Mouse (Mus musculus) myocyte (in vitro differentiated cells): ENCODE data around the gene Nxph4. TPM values are rescaled to one million over a fixed set of nuclear protein-coding genes. Genes with fewer than 3 reads are reported as not detected.

Experiments used
- H3K27me3 ChIP-seq: one replicate; pipeline ENCODE4 v1.6.1; 2011; ENCODE audit not compliant: control insufficient read depth, insufficient read depth, insufficient read length
- H3K36me3 ChIP-seq: one replicate; pipeline ENCODE4 v1.6.1; 2011; ENCODE audit not compliant: control insufficient read depth, insufficient read depth
- H3K4me2 ChIP-seq: one replicate; pipeline ENCODE4 v1.6.1; 2011; ENCODE audit warnings: low read depth, control low read depth
- H3K4me3 ChIP-seq: one replicate; pipeline ENCODE4 v1.5.1; 2011; ENCODE audit warnings: mild to moderate bottlenecking, control low read depth, moderate library complexity
- H3K79me2 ChIP-seq: one replicate; pipeline ENCODE4 v1.6.1; 2011; ENCODE audit not compliant: control insufficient read depth, insufficient read depth
- H3ac ChIP-seq: one replicate; pipeline ENCODE4 v1.6.1; 2011; ENCODE audit not compliant: control insufficient read depth, insufficient read length
- CEBPB ChIP-seq: IDR thresholded peaks from 2 replicates; pipeline ENCODE4 v1.6.1; 2011; ENCODE audit warnings: mild to moderate bottlenecking, moderate library complexity; ENCODE audit not compliant: poor library complexity, insufficient read depth, severe bottlenecking
- E2F4 ChIP-seq: IDR thresholded peaks from one replicate; pipeline ENCODE4 v1.6.1; 2011; ENCODE audit warnings: mild to moderate bottlenecking, control low read depth, moderate library complexity; ENCODE audit not compliant: insufficient read depth
- MAX ChIP-seq: IDR thresholded peaks from one replicate; pipeline ENCODE4 v1.6.1; 2011; ENCODE audit warnings: low read depth, mild to moderate bottlenecking, control low read depth
- MYOD1 ChIP-seq, 3 experiments: IDR thresholded peaks; one replicate each; pipeline ENCODE4 v1.6.1; 2011; ENCODE audit warnings: control low read depth in 2 of 3, low read depth in 2 of 3, mild to moderate bottlenecking in 2 of 3, moderate library complexity in 1 of 3; ENCODE audit not compliant: insufficient read length in 2 of 3, control insufficient read depth in 1 of 3
- MYOG ChIP-seq, 3 experiments: IDR thresholded peaks; one replicate each; pipeline ENCODE4 v1.6.1; 2011; ENCODE audit warnings: control low read depth in 2 of 3, low read depth in 2 of 3, mild to moderate bottlenecking in 2 of 3; ENCODE audit not compliant: insufficient read length in 2 of 3, control insufficient read depth in 1 of 3, insufficient read depth in 1 of 3
- POLR2A ChIP-seq: IDR thresholded peaks from one replicate; pipeline ENCODE4 v1.6.1; 2011; ENCODE audit warnings: low read depth, mild to moderate bottlenecking, control low read depth, moderate library complexity; ENCODE audit not compliant: insufficient read length
- POLR2AphosphoS2 ChIP-seq: IDR thresholded peaks from one replicate; pipeline ENCODE4 v1.6.1; 2011; ENCODE audit warnings: low read depth, control low read depth; ENCODE audit not compliant: insufficient read length
- REST ChIP-seq: IDR thresholded peaks from one replicate; pipeline ENCODE4 v1.6.1; 2011; ENCODE audit warnings: mild to moderate bottlenecking, control low read depth, moderate library complexity; ENCODE audit not compliant: insufficient read depth, insufficient read length
- SRF ChIP-seq: IDR thresholded peaks from one replicate; pipeline ENCODE4 v1.6.1; 2011; ENCODE audit warnings: low read depth; ENCODE audit not compliant: control insufficient read depth, insufficient read length
- TCF12 ChIP-seq: IDR thresholded peaks from one replicate; pipeline ENCODE4 v1.6.1; 2011; ENCODE audit warnings: mild to moderate bottlenecking, control low read depth; ENCODE audit not compliant: poor library complexity, insufficient read depth, severe bottlenecking
- TCF3 ChIP-seq: IDR thresholded peaks from one replicate; pipeline ENCODE4 v1.6.1; 2011; ENCODE audit warnings: low read depth, control low read depth; ENCODE audit not compliant: insufficient read length
- USF1 ChIP-seq: IDR thresholded peaks from one replicate; pipeline ENCODE4 v1.6.1; 2011; ENCODE audit warnings: low read depth, mild to moderate bottlenecking, control low read depth, moderate library complexity
- polyA plus RNA-seq: library from polyadenylated mRNA; unstranded; fragments of >200 nt; fragmentation: generic; extraction: Trizol; gene quantifications from one replicate; pipeline ENCODE4 v1.2.1, GENCODE M21; 2012; ENCODE audit warnings: missing spikeins

The Nxph4 gene
- polyA plus RNA-seq, 1 experiment: 3.9 TPM

- H3K4me2 ChIP-seq: peak within 1 kb of the TSS; percentile 70
- H3K36me3 ChIP-seq: peaks cover 6% of the 10 kb centered on the region
- no peaks in the 10 kb centered on the region for H3K79me2 ChIP-seq
- H3K27me3 ChIP-seq: no peaks in the 10 kb centered on the region
- no peak within 1 kb of the TSS for H3ac ChIP-seq
- peak within 1 kb of the TSS; percentile 23 for H3K4me3 ChIP-seq
- TF ChIP-seq TCF12 (peak; percentile 83), REST (no peak), MYOG (IDR thresholded peaks at IDR 0.05; ENCODE audit: control insufficient read depth in 1 of 3, insufficient read depth in 1 of 3, insufficient read length in 2 of 3, low read depth in 2 of 3) (peak; percentile 78 to 96 (median 81)), TCF3 (peak; percentile 94), E2F4 (no peak), USF1 (peak; percentile 62), POLR2A (peak; percentile 60), POLR2AphosphoS2 (peak; percentile 60), MAX (no peak), MYOD1 (IDR thresholded peaks at IDR 0.05; ENCODE audit: control insufficient read depth in 1 of 3, insufficient read length in 2 of 3, low read depth in 2 of 3) (peak; percentile 98 to 99 (median 98)), SRF (no peak), CEBPB (no peak)
Observed at GRCm38 (mm10) chr10:127500894-127501893, 33.2 kb downstream of the Nxph4 start, which contains the start of gene Stac3. Gene Stac3 (plus strand): TSS chr10:127501686.

GRCm38 (mm10) chr10:127500042-127500441, 34.3 kb downstream of the Nxph4 start:
- Histone ChIP-seq H3K4me3 (no peak overlapping the region), H3ac (no peak overlapping the region), H3K36me3 (peaks cover 18% of the 10 kb centered on the region), H3K27me3 (no peaks in the 10 kb centered on the region), H3K79me2 (no peaks in the 10 kb centered on the region), H3K4me2 (no peak overlapping the region)
- no peak for TF ChIP-seq TCF3
- TF ChIP-seq TCF12: no peak
- no peak for TF ChIP-seq REST
- TF ChIP-seq MYOG (IDR thresholded peaks at IDR 0.05; ENCODE audit: control insufficient read depth in 1 of 3, insufficient read depth in 1 of 3, insufficient read length in 2 of 3, low read depth in 2 of 3): no peak
- no peak for TF ChIP-seq USF1
- no peak for TF ChIP-seq E2F4
- TF ChIP-seq SRF: no peak
- no peak for TF ChIP-seq POLR2A
- no peak for TF ChIP-seq MYOD1 (IDR thresholded peaks at IDR 0.05; ENCODE audit: control insufficient read depth in 1 of 3, insufficient read length in 2 of 3, low read depth in 2 of 3)
- no peak for TF ChIP-seq MAX
- TF ChIP-seq POLR2AphosphoS2: no peak
- no peak for TF ChIP-seq CEBPB

GRCm38 (mm10) chr10:127499516-127499915, 34.8 kb downstream of the Nxph4 start:
- no peaks in the 10 kb centered on the region for H3K27me3 ChIP-seq
- no peak for TF ChIP-seq MAX
- no peak for TF ChIP-seq POLR2A
- no peak for TF ChIP-seq POLR2AphosphoS2
- TF ChIP-seq SRF: no peak
- TF ChIP-seq TCF3: no peak
- no peak for TF ChIP-seq MYOD1 (IDR thresholded peaks at IDR 0.05; ENCODE audit: control insufficient read depth in 1 of 3, insufficient read length in 2 of 3, low read depth in 2 of 3)
- TF ChIP-seq REST: no peak
- TF ChIP-seq TCF12: no peak
- TF ChIP-seq E2F4: no peak
- TF ChIP-seq MYOG (IDR thresholded peaks at IDR 0.05; ENCODE audit: control insufficient read depth in 1 of 3, insufficient read depth in 1 of 3, insufficient read length in 2 of 3, low read depth in 2 of 3): no peak
- no peak for TF ChIP-seq CEBPB
- no peak for TF ChIP-seq USF1
- H3ac ChIP-seq: no peak overlapping the region
- H3K79me2 ChIP-seq: no peaks in the 10 kb centered on the region
- H3K4me2 ChIP-seq: no peak overlapping the region
- peaks cover 23% of the 10 kb centered on the region for H3K36me3 ChIP-seq
- H3K4me3 ChIP-seq: no peak overlapping the region

- TF ChIP-seq E2F4 (no peak), CEBPB (no peak), TCF3 (no peak), USF1 (no peak), SRF (no peak), MYOG (IDR thresholded peaks at IDR 0.05; ENCODE audit: control insufficient read depth in 1 of 3, insufficient read depth in 1 of 3, insufficient read length in 2 of 3, low read depth in 2 of 3) (no peak), MAX (no peak), REST (no peak), MYOD1 (IDR thresholded peaks at IDR 0.05; ENCODE audit: control insufficient read depth in 1 of 3, insufficient read length in 2 of 3, low read depth in 2 of 3) (no peak), POLR2A (no peak), TCF12 (no peak), POLR2AphosphoS2 (no peak)
- H3K27me3 ChIP-seq: no peaks in the 10 kb centered on the region
- no peak overlapping the region for H3K4me3 ChIP-seq
- H3K79me2 ChIP-seq: no peaks in the 10 kb centered on the region
- peaks cover 28% of the 10 kb centered on the region for H3K36me3 ChIP-seq
- H3K4me2 ChIP-seq: no peak overlapping the region
- no peak overlapping the region for H3ac ChIP-seq
Observed at GRCm38 (mm10) chr10:127496156-127496555, 38.2 kb downstream of the Nxph4 start.
